10 mouse cellular contexts compared by ENCODE assay signal in the genomic region with DNA sequence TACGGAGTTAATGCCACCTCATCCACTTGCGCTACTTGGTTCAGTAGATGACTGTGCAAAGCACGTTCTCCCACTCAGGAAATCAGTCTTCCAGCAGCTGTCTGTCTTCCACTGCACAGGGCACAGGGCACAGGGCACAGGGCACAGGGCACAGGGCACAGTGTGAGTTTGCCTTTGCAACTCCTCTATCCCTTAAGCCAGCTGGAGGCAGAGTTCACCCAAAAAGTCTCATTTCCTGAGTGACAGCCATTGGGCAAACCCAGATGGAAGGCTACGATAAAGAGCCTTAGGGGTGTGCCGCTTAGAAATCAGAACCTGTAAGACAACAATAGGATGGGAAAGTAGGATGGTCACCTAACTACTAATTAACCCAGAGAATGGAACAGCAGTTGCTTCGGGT.
DNase-seq lines count a peak whose midpoint lies in the region; ATAC-seq and TF ChIP-seq lines count a peak whose summit lies in the region.
"Had no signal": no experiment of that assay in that cellular context is flagged by ENCODE, and none has a peak within 500 bp of the region (broad histone marks: within the 10 kb centered on the region; RNA-seq: fewer than 3 reads in every experiment).

No protein-coding gene starts in this region.

- WGBS in hindbrain, embryonic 11.5 days = 50% methylated on average over 6 of the region's 6 CpGs
- 58% methylated on average over 6 of the region's 6 CpGs for WGBS in hindbrain, postnatal 0 days
- 60% methylated on average over 6 of the region's 6 CpGs for WGBS in neural tube, embryonic 13.5 days
- 65% methylated on average over 6 of the region's 6 CpGs for WGBS in neural tube, embryonic 15.5 days
- WGBS in intestine, embryonic 16.5 days = 56% methylated on average over 6 of the region's 6 CpGs
- WGBS in midbrain, embryonic 15.5 days = 71% methylated on average over 6 of the region's 6 CpGs

- H3K4me1 ChIP-seq in hindbrain, embryonic 11.5 days (replicated peaks; ENCODE audit: control insufficient read depth, insufficient read depth, low read length) = no peaks in the 10 kb centered on the region; the same call in 1 of the 2 replicates
- no peaks in the 10 kb centered on the region for H3K4me1 ChIP-seq in hindbrain, postnatal 0 days (ENCODE audit: insufficient read depth, low read length)
- 0 out of 2 replicates have a peak, but pooled peaks cover 8% of the 10 kb centered on the region for H3K4me1 ChIP-seq in neural tube, embryonic 13.5 days (replicated peaks)
- 0 out of 2 replicates have a peak, but pooled peaks cover 4% of the 10 kb centered on the region for H3K4me1 ChIP-seq in neural tube, embryonic 15.5 days
- H3K4me1 ChIP-seq in intestine, embryonic 16.5 days (ENCODE audit: control insufficient read depth, insufficient read depth, low read length) = peaks cover 5% of the 10 kb centered on the region; the same call in 1 of the 2 replicates
- H3K4me1 ChIP-seq in midbrain, embryonic 15.5 days = 0 out of 2 replicates have a peak, but pooled peaks cover 5% of the 10 kb centered on the region

- H3K9me3 ChIP-seq in hindbrain, embryonic 11.5 days (ENCODE audit: control insufficient read depth, low read length) = no peaks in the 10 kb centered on the region
- H3K9me3 ChIP-seq in hindbrain, postnatal 0 days (ENCODE audit: low read length) = no peaks in the 10 kb centered on the region
- no peaks in the 10 kb centered on the region for H3K9me3 ChIP-seq in neural tube, embryonic 13.5 days
- no peaks in the 10 kb centered on the region for H3K9me3 ChIP-seq in neural tube, embryonic 15.5 days (replicated peaks)
- no peaks in the 10 kb centered on the region for H3K9me3 ChIP-seq in intestine, embryonic 16.5 days (ENCODE audit: control insufficient read depth, low read length)
- no peaks in the 10 kb centered on the region for H3K9me3 ChIP-seq in midbrain, embryonic 15.5 days

- no peak for DNase-seq in hindbrain, embryonic 11.5 days (ENCODE audit: low spot score)
- DNase-seq in hindbrain, postnatal 0 days (ENCODE audit: low spot score) = no peak
- DNase-seq in right cerebral cortex, adult 2 months (ENCODE audit: low spot score in 2 of 2) = no peak
- DNase-seq in adrenal gland, adult 8-10 months = no peak

- H3K4me3 ChIP-seq in hindbrain, embryonic 11.5 days (ENCODE audit: low read depth, low read length) = no peak overlapping the region
- H3K4me3 ChIP-seq in hindbrain, postnatal 0 days (ENCODE audit: low read length) = no peak overlapping the region
- H3K4me3 ChIP-seq in neural tube, embryonic 13.5 days = no peak overlapping the region
- H3K4me3 ChIP-seq in neural tube, embryonic 15.5 days (replicated peaks) = no peak overlapping the region
- H3K4me3 ChIP-seq in intestine, embryonic 16.5 days (ENCODE audit: low read length) = no peak overlapping the region
- H3K4me3 ChIP-seq in midbrain, embryonic 15.5 days = no peak overlapping the region
- H3K4me3 ChIP-seq: heart, adult 2 months had no signal

- TF ChIP-seq CTCF in hindbrain, postnatal 0 days (IDR thresholded peaks at IDR 0.05; ENCODE audit: low read depth) = no peak

- no peaks in the 10 kb centered on the region for H3K36me3 ChIP-seq in hindbrain, embryonic 11.5 days (ENCODE audit: control insufficient read depth, insufficient read depth, low read length)
- no peaks in the 10 kb centered on the region for H3K36me3 ChIP-seq in hindbrain, postnatal 0 days (ENCODE audit: insufficient read depth, low read length)
- no peaks in the 10 kb centered on the region for H3K36me3 ChIP-seq in neural tube, embryonic 13.5 days
- no peaks in the 10 kb centered on the region for H3K36me3 ChIP-seq in neural tube, embryonic 15.5 days
- H3K36me3 ChIP-seq in intestine, embryonic 16.5 days (ENCODE audit: control insufficient read depth, insufficient read depth, low read length) = no peaks in the 10 kb centered on the region
- H3K36me3 ChIP-seq in midbrain, embryonic 15.5 days (replicated peaks) = no peaks in the 10 kb centered on the region

- no peaks in the 10 kb centered on the region for H3K27me3 ChIP-seq in hindbrain, embryonic 11.5 days (ENCODE audit: control insufficient read depth, insufficient read depth, low read length)
- H3K27me3 ChIP-seq in hindbrain, postnatal 0 days (ENCODE audit: insufficient read depth, low read length) = no peaks in the 10 kb centered on the region
- no peaks in the 10 kb centered on the region for H3K27me3 ChIP-seq in neural tube, embryonic 13.5 days
- no peaks in the 10 kb centered on the region for H3K27me3 ChIP-seq in neural tube, embryonic 15.5 days (replicated peaks)
- no peaks in the 10 kb centered on the region for H3K27me3 ChIP-seq in intestine, embryonic 16.5 days (replicated peaks; ENCODE audit: control insufficient read depth, insufficient read depth, low read length)
- no peaks in the 10 kb centered on the region for H3K27me3 ChIP-seq in midbrain, embryonic 15.5 days (replicated peaks)

- H3K9ac ChIP-seq in hindbrain, embryonic 11.5 days (ENCODE audit: low read depth, low read length) = no peak overlapping the region
- H3K9ac ChIP-seq in hindbrain, postnatal 0 days (replicated peaks; ENCODE audit: low read length) = no peak overlapping the region
- H3K9ac ChIP-seq in neural tube, embryonic 13.5 days = no peak overlapping the region
- no peak overlapping the region for H3K9ac ChIP-seq in neural tube, embryonic 15.5 days (replicated peaks)
- H3K9ac ChIP-seq in intestine, embryonic 16.5 days (ENCODE audit: low read depth, low read length) = no peak overlapping the region
- H3K9ac ChIP-seq in midbrain, embryonic 15.5 days = no peak overlapping the region

- no peak overlapping the region for H3K27ac ChIP-seq in hindbrain, embryonic 11.5 days (ENCODE audit: low read depth, low read length)
- H3K27ac ChIP-seq in hindbrain, postnatal 0 days = no peak overlapping the region
- no peak overlapping the region for H3K27ac ChIP-seq in neural tube, embryonic 13.5 days (replicated peaks)
- no peak overlapping the region for H3K27ac ChIP-seq in neural tube, embryonic 15.5 days (replicated peaks)
- no peak overlapping the region for H3K27ac ChIP-seq in intestine, embryonic 16.5 days (ENCODE audit: low read length)
- H3K27ac ChIP-seq in midbrain, embryonic 15.5 days = no peak overlapping the region
- H3K27ac ChIP-seq: heart, adult 2 months had no signal

- ATAC-seq in hindbrain, embryonic 11.5 days (ENCODE audit: low FRiP score) = peak; percentile 41; the same call in 1 of the 2 replicates
- no peak for ATAC-seq in hindbrain, postnatal 0 days
- ATAC-seq in neural tube, embryonic 13.5 days (ENCODE audit: low read depth) = peak; percentile 21; the same call in 1 of the 2 replicates
- ATAC-seq in neural tube, embryonic 15.5 days (ENCODE audit: low FRiP score) = no peak
- ATAC-seq in intestine, embryonic 16.5 days = peak; percentile 70
- ATAC-seq in midbrain, embryonic 15.5 days (replicated peaks) = no peak; the same call in 1 of the 2 replicates

- no peak overlapping the region for H3K4me2 ChIP-seq in hindbrain, embryonic 11.5 days (replicated peaks; ENCODE audit: low read depth, low read length)
- H3K4me2 ChIP-seq in hindbrain, postnatal 0 days (ENCODE audit: low read depth, low read length) = no peak overlapping the region
- H3K4me2 ChIP-seq in neural tube, embryonic 13.5 days = no peak overlapping the region
- no peak overlapping the region for H3K4me2 ChIP-seq in neural tube, embryonic 15.5 days
- H3K4me2 ChIP-seq in intestine, embryonic 16.5 days (ENCODE audit: low read depth, low read length) = no peak overlapping the region
- no peak overlapping the region for H3K4me2 ChIP-seq in midbrain, embryonic 15.5 days
- H3K4me2 ChIP-seq: midbrain, embryonic 11.5 days had no signal

Comparison
In these comparisons a context has a peak if more than half of its experiments do, and no peak if none do; other contexts are left out.
1. ATAC-seq: peak in hindbrain, embryonic 11.5 days (single experiment), neural tube, embryonic 13.5 days (single experiment) and intestine, embryonic 16.5 days (single experiment); none in hindbrain, postnatal 0 days (single experiment), neural tube, embryonic 15.5 days (single experiment) and midbrain, embryonic 15.5 days (single experiment).